Mouse (Mus musculus) 3T3-L1 (cell line): ENCODE measurements around the gene Ncapg.

Experiments
- DNase-seq: peaks from one replicate; pipeline ENCODE4 v3.0.0-alpha.2; 2015; ENCODE audit warnings: low read depth, low spot score

The Ncapg gene

GRCm38 (mm10) chr5:45691678-45692077, 22.0 kb downstream of the Ncapg start:
- DNase-seq = no peak

- DNase-seq = no peak
These were observed 37.1 kb downstream of the Ncapg start for GRCm38 (mm10) chr5:45706811-45707210.

GRCm38 (mm10) chr5:45709653-45710052, 39.9 kb downstream of the Ncapg start:
- DNase-seq = no peak

- no peak for DNase-seq
These were observed 49.2 kb downstream of the Ncapg start for GRCm38 (mm10) chr5:45718848-45719488.

- DNase-seq = peak; percentile 25
These were observed 64.0 kb downstream of the Ncapg start for GRCm38 (mm10) chr5:45733751-45734150.

- DNase-seq = no peak
These were observed 68.2 kb downstream of the Ncapg start for GRCm38 (mm10) chr5:45737911-45738310.
